Mouse (Mus musculus) lung, adult 18-20 months (tissue): Measurements from ENCODE around the gene Zkscan14.
"Not testable (repeated sequence)": the region's sequence is repeated elsewhere in the genome, so short reads cannot be mapped to it uniquely, and the experiment has no call there.

Experiments used
- DNase-seq, 2 experiments: peaks; one replicate each; pipeline ENCODE4 v3.0.0; 2022; ENCODE audit warnings: mixed read lengths in 2 of 2

The Zkscan14 gene

GRCm38 (mm10) chr5:145201321-145201991 is at the start of gene Zkscan14:
Gene Zkscan14, minus strand, starts transcription at chr5:145201868.
- peak; percentile 80 to 85 for DNase-seq

GRCm38 (mm10) chr5:145249520-145249919 is 47.9 kb upstream of the Zkscan14 start:
- DNase-seq = no peak

- DNase-seq = peak; percentile 18 to 19
Observed at GRCm38 (mm10) chr5:145234636-145235035, 33.0 kb upstream of the Zkscan14 start.

GRCm38 (mm10) chr5:145231893-145232411 is 30.3 kb upstream of the Zkscan14 start:
- no peak for DNase-seq

GRCm38 (mm10) chr5:145231367-145231871 is 29.8 kb upstream of the Zkscan14 start, which contains the start of gene Zfp655:
Gene Zfp655, plus strand, starts transcription at chr5:145231715.
- DNase-seq = peak; percentile 98

- no peak for DNase-seq
Observed at GRCm38 (mm10) chr5:145230641-145231040, 29.0 kb upstream of the Zkscan14 start.

GRCm38 (mm10) chr5:145229283-145229682 is 27.6 kb upstream of the Zkscan14 start:
- not testable (repeated sequence) for DNase-seq

GRCm38 (mm10) chr5:145226453-145226852 is 24.8 kb upstream of the Zkscan14 start:
- no peak for DNase-seq

- DNase-seq = no peak
Observed at GRCm38 (mm10) chr5:145223395-145223794, 21.7 kb upstream of the Zkscan14 start.

- DNase-seq = no peak
Observed at GRCm38 (mm10) chr5:145222840-145223239, 21.2 kb upstream of the Zkscan14 start.

- no peak for DNase-seq
Observed at GRCm38 (mm10) chr5:145219981-145220380, 18.3 kb upstream of the Zkscan14 start.

GRCm38 (mm10) chr5:145218671-145219070 is 17.0 kb upstream of the Zkscan14 start:
- no peak for DNase-seq

GRCm38 (mm10) chr5:145218206-145218605 is 16.5 kb upstream of the Zkscan14 start:
- DNase-seq = no peak

- DNase-seq = no peak
Observed at GRCm38 (mm10) chr5:145217746-145218145, 16.1 kb upstream of the Zkscan14 start.

- DNase-seq = peak in 1 of 2 experiments; percentile 27
Observed at GRCm38 (mm10) chr5:145214679-145215078, 13.0 kb upstream of the Zkscan14 start.

GRCm38 (mm10) chr5:145213505-145213904 is 11.8 kb upstream of the Zkscan14 start:
- DNase-seq = no peak

GRCm38 (mm10) chr5:145212216-145212615 is 10.5 kb upstream of the Zkscan14 start:
- DNase-seq = no peak

- no peak for DNase-seq
Observed at GRCm38 (mm10) chr5:145211340-145211739, 9.7 kb upstream of the Zkscan14 start.

- DNase-seq = peak in 1 of 2 experiments; percentile 16
Observed at GRCm38 (mm10) chr5:145208391-145208790, 6.7 kb upstream of the Zkscan14 start.

GRCm38 (mm10) chr5:145207954-145208353 is 6.3 kb upstream of the Zkscan14 start:
- DNase-seq = no peak

GRCm38 (mm10) chr5:145207385-145207784 is 5.7 kb upstream of the Zkscan14 start:
- no peak for DNase-seq

GRCm38 (mm10) chr5:145205041-145205440 is 3.4 kb upstream of the Zkscan14 start:
- peak; percentile 11 to 28 for DNase-seq

GRCm38 (mm10) chr5:145203936-145204691 is 2.4 kb upstream of the Zkscan14 start, which contains the start of gene Zkscan5:
Gene Zkscan5, plus strand, starts transcription at chr5:145204562.
- peak; percentile 99 for DNase-seq
